Mouse (Mus musculus) MEL (cell line): Measurements from ENCODE around the gene Cgnl1. TPM values are rescaled to one million over a fixed set of nuclear protein-coding genes. Genes with fewer than 3 reads are reported as not detected.

Source experiments
- DNase-seq: peaks from one replicate; pipeline ENCODE4 v3.0.0; 2011; ENCODE audit warnings: low read depth, low spot score
- H3K27ac ChIP-seq: 2 replicates; pipeline ENCODE4 v1.5.1; 2012; ENCODE audit warnings: low read depth, mild to moderate bottlenecking, control low read depth, low read length, moderate library complexity; ENCODE audit not compliant: control insufficient read depth
- H3K27me3 ChIP-seq, 2 experiments: fragments of 150-350 bp in 1 of 2; sonication (generic) in 1 of 2; 2 replicates each; pipeline ENCODE4 v1.6.1; 2012; ENCODE audit warnings: low read length in 2 of 2, mild to moderate bottlenecking in 2 of 2, improper control_type of control experiment in 1 of 2, moderate library complexity in 1 of 2; ENCODE audit not compliant: insufficient read depth in 2 of 2, control insufficient read depth in 1 of 2
- H3K36me3 ChIP-seq, 2 experiments: 2 replicates each; pipeline ENCODE4 v1.6.1; 2012 to 2014; ENCODE audit warnings: low read length in 2 of 2, improper control_type of control experiment in 1 of 2, inconsistent platforms in 1 of 2, mild to moderate bottlenecking in 1 of 2; ENCODE audit not compliant: insufficient read depth in 2 of 2, control insufficient read depth in 1 of 2
- H3K4me1 ChIP-seq, 2 experiments: fragments of 150-350 bp in 1 of 2; sonication (generic) in 1 of 2; 2 replicates each; pipeline ENCODE4 v1.6.1; 2012; ENCODE audit warnings: low read length in 2 of 2, improper control_type of control experiment in 1 of 2, mild to moderate bottlenecking in 1 of 2; ENCODE audit not compliant: insufficient read depth in 2 of 2, control insufficient read depth in 1 of 2
- H3K4me3 ChIP-seq, 2 experiments: fragments of 150-350 bp in 1 of 2; sonication (generic) in 1 of 2; 2 replicates each; pipeline ENCODE4 v1.5.1; 2012; ENCODE audit warnings: low read depth in 2 of 2, low read length in 2 of 2, mild to moderate bottlenecking in 2 of 2, moderate library complexity in 2 of 2, control low read depth in 1 of 2, improper control_type of control experiment in 1 of 2; ENCODE audit not compliant: control insufficient read depth in 1 of 2, insufficient read depth in 1 of 2
- H3K79me2 ChIP-seq: 2 replicates; pipeline ENCODE4 v1.6.1; 2012; ENCODE audit warnings: mild to moderate bottlenecking, low read length, moderate library complexity; ENCODE audit not compliant: control insufficient read depth, poor library complexity, insufficient read depth
- H3K9ac ChIP-seq: 2 replicates; pipeline ENCODE4 v1.6.1; 2012; ENCODE audit warnings: low read depth, mild to moderate bottlenecking, control low read depth, low read length, moderate library complexity; ENCODE audit not compliant: control insufficient read depth, poor library complexity, severe bottlenecking
- H3K9me3 ChIP-seq: fragments of 150-350 bp; sonication (generic); replicated peaks from 2 replicates; pipeline ENCODE4 v1.6.1; 2012; ENCODE audit warnings: mild to moderate bottlenecking, low read length, improper control_type of control experiment, moderate library complexity; ENCODE audit not compliant: insufficient read depth
- BHLHE40 ChIP-seq: IDR thresholded peaks from 2 replicates; pipeline ENCODE4 v1.6.1; 2012; ENCODE audit warnings: low read depth, mild to moderate bottlenecking, inconsistent platforms, low read length, improper control_type of control experiment, borderline replicate concordance
- CHD1 ChIP-seq: IDR thresholded peaks from 2 replicates; pipeline ENCODE4 v1.6.1; 2012; ENCODE audit warnings: low read depth, mild to moderate bottlenecking, inconsistent platforms, low read length, improper control_type of control experiment
- CTCF ChIP-seq, 3 experiments: IDR thresholded peaks in 2 of 3; conservative IDR thresholded peaks in 1 of 3; 2 replicates each; pipeline ENCODE4 v1.5.1; 2011 to 2012; ENCODE audit warnings: low read length in 3 of 3, low read depth in 2 of 3, mild to moderate bottlenecking in 2 of 3, improper control_type of control experiment in 1 of 3, inconsistent platforms in 1 of 3, mixed read lengths in 1 of 3, moderate library complexity in 1 of 3; ENCODE audit not compliant: control insufficient read depth in 1 of 3, insufficient read depth in 1 of 3, poor library complexity in 1 of 3, severe bottlenecking in 1 of 3
- E2F4 ChIP-seq: IDR thresholded peaks from 2 replicates; pipeline ENCODE4 v1.6.1; 2011; ENCODE audit warnings: low read depth, low read length, improper control_type of control experiment, borderline replicate concordance
- ELF1 ChIP-seq: IDR thresholded peaks from 2 replicates; pipeline ENCODE4 v1.6.1; 2014; ENCODE audit warnings: low read depth, mild to moderate bottlenecking, inconsistent platforms, low read length, improper control_type of control experiment, moderate library complexity
- ETS1 ChIP-seq: IDR thresholded peaks from 2 replicates; pipeline ENCODE4 v1.6.1; 2012; ENCODE audit warnings: low read depth, mild to moderate bottlenecking, inconsistent platforms, low read length, improper control_type of control experiment, moderate library complexity
- GATA1 ChIP-seq: IDR thresholded peaks from 2 replicates; pipeline ENCODE4 v1.6.1; 2011; ENCODE audit warnings: low read depth, low read length, improper control_type of control experiment
- JUND ChIP-seq: IDR thresholded peaks from 2 replicates; pipeline ENCODE4 v1.6.1; 2011; ENCODE audit warnings: low read depth, mild to moderate bottlenecking, improper control_type of control experiment, low read length
- MAX ChIP-seq: IDR thresholded peaks from 2 replicates; pipeline ENCODE4 v1.6.1; 2011; ENCODE audit warnings: low read length, improper control_type of control experiment
- MEF2A ChIP-seq: IDR thresholded peaks from 2 replicates; pipeline ENCODE4 v1.6.1; 2014; ENCODE audit warnings: low read depth, mild to moderate bottlenecking, inconsistent platforms, low read length, improper control_type of control experiment; ENCODE audit not compliant: poor library complexity, insufficient replicate concordance, severe bottlenecking; ENCODE audit errors: extremely low read depth
- NRF1 ChIP-seq: IDR thresholded peaks from 2 replicates; pipeline ENCODE4 v1.6.1; 2014; ENCODE audit warnings: low read depth, mild to moderate bottlenecking, inconsistent platforms, low read length, improper control_type of control experiment, moderate library complexity; ENCODE audit not compliant: poor library complexity, insufficient read depth, severe bottlenecking
- POLR2AphosphoS2 ChIP-seq: IDR thresholded peaks from 2 replicates; pipeline ENCODE4 v1.6.1; 2011; ENCODE audit warnings: low read length, improper control_type of control experiment
- POLR2AphosphoS5 ChIP-seq: IDR thresholded peaks from 2 replicates; pipeline ENCODE4 v1.6.1; 2012; ENCODE audit warnings: low read depth, borderline replicate concordance, mild to moderate bottlenecking, inconsistent platforms, low read length, moderate library complexity, mixed read lengths
- SIN3A ChIP-seq: IDR thresholded peaks from 2 replicates; pipeline ENCODE4 v1.6.1; 2012; ENCODE audit warnings: low read length, improper control_type of control experiment, inconsistent platforms
- SMC3 ChIP-seq: IDR thresholded peaks from 2 replicates; pipeline ENCODE4 v1.6.1; 2011; ENCODE audit warnings: low read depth, low read length, improper control_type of control experiment
- UBTF ChIP-seq: IDR thresholded peaks from 2 replicates; pipeline ENCODE4 v1.6.1; 2012; ENCODE audit warnings: low read depth, mild to moderate bottlenecking, inconsistent platforms, low read length, improper control_type of control experiment, moderate library complexity, borderline replicate concordance; ENCODE audit not compliant: insufficient read depth
- USF1 ChIP-seq: IDR thresholded peaks from 2 replicates; pipeline ENCODE4 v1.6.1; 2014; ENCODE audit warnings: low read depth, mild to moderate bottlenecking, inconsistent platforms, low read length, improper control_type of control experiment, moderate library complexity
- ZC3H11A ChIP-seq: IDR thresholded peaks from 2 replicates; pipeline ENCODE4 v1.6.1; 2012; ENCODE audit warnings: low read depth, mild to moderate bottlenecking, inconsistent platforms, low read length, improper control_type of control experiment
- ZKSCAN1 ChIP-seq: IDR thresholded peaks from 2 replicates; pipeline ENCODE4 v1.6.1; 2012; ENCODE audit warnings: low read depth, mild to moderate bottlenecking, inconsistent platforms, low read length, improper control_type of control experiment, moderate library complexity
- polyA plus RNA-seq, 2 experiments: library from polyadenylated mRNA; stranded (reverse) in 1 of 2; unstranded in 1 of 2; fragments of >175 nt in 1 of 2; fragments of >200 nt in 1 of 2; gene quantifications; 2 replicates each; pipeline versions ENCODE4 v1.2.1 to v1.2.4; 2012; ENCODE audit warnings: low replicate concordance in 2 of 2, low read depth in 1 of 2; ENCODE audit not compliant: insufficient read length in 2 of 2, insufficient read depth in 1 of 2, missing spikeins in 1 of 2
- total RNA-seq: library from RNA; depleted of rRNA; stranded (reverse); fragments of 300-350 nt; gene quantifications from 2 replicates; pipeline ENCODE4 v1.2.3, GENCODE M21; 2012

The Cgnl1 gene
- total and polyA plus RNA-seq, 3 experiments, result 0.19 to 0.70 TPM; not detected in 1

GRCm38 (mm10) chr9:71599861-71600260 lies 171.5 kb downstream of the Cgnl1 start:
- no peak for DNase-seq
- Histone ChIP-seq H3K36me3 (no peaks in the 10 kb centered on the region), H3K4me3 (no peak overlapping the region)
- TF ChIP-seq MEF2A (no peak), ZKSCAN1 (no peak), POLR2AphosphoS5 (no peak), SMC3 (no peak), ELF1 (no peak), GATA1 (no peak), SIN3A (no peak), E2F4 (no peak), ZC3H11A (no peak), CTCF (IDR thresholded peaks at IDR 0.05 in 2 of 3, conservative IDR thresholded peaks at IDR 0.05 in 1 of 3; ENCODE audit: control insufficient read depth in 1 of 3, insufficient read depth in 1 of 3, low read depth in 2 of 3, low read length in 3 of 3, poor library complexity in 1 of 3, severe bottlenecking in 1 of 3) (no peak), USF1 (no peak), NRF1 (no peak), CHD1 (no peak), POLR2AphosphoS2 (no peak)
- TF ChIP-seq, all 39 proteins: peak for 0
- peaks cover 4 to 8% of the 10 kb centered on the region in 2 experiments; a peak in 3 of 4 replicates for H3K4me1 ChIP-seq
- no peaks in the 10 kb centered on the region for H3K79me2 ChIP-seq
- peaks cover 0 to 5% of the 10 kb centered on the region in 2 experiments; a peak in 3 of 4 replicates for H3K27me3 ChIP-seq
- H3K27ac ChIP-seq, result no peak overlapping the region
- H3K9me3 ChIP-seq, result no peaks in the 10 kb centered on the region
- H3K9ac ChIP-seq, result no peak overlapping the region

- Histone ChIP-seq H3K4me1 (peaks cover 4 to 8% of the 10 kb centered on the region in 2 experiments), H3K27me3 (peaks cover 3 to 5% of the 10 kb centered on the region in 2 experiments; a peak in 3 of 4 replicates), H3K9me3 (no peaks in the 10 kb centered on the region), H3K4me3 (no peak overlapping the region), H3K36me3 (no peaks in the 10 kb centered on the region), H3K27ac (no peak overlapping the region), H3K79me2 (no peaks in the 10 kb centered on the region), H3K9ac (no peak overlapping the region)
- no peak for DNase-seq
- no peak for TF ChIP-seq CTCF (IDR thresholded peaks at IDR 0.05 in 2 of 3, conservative IDR thresholded peaks at IDR 0.05 in 1 of 3; ENCODE audit: control insufficient read depth in 1 of 3, insufficient read depth in 1 of 3, low read depth in 2 of 3, low read length in 3 of 3, poor library complexity in 1 of 3, severe bottlenecking in 1 of 3)
- no peak for TF ChIP-seq UBTF
- TF ChIP-seq MAX, result no peak
- TF ChIP-seq ETS1, result no peak
- TF ChIP-seq ZC3H11A, result no peak
- no peak for TF ChIP-seq JUND
- TF ChIP-seq E2F4, result no peak
- TF ChIP-seq BHLHE40, result no peak
- no peak for TF ChIP-seq SMC3
Measured at GRCm38 (mm10) chr9:71596888-71597287, 174.5 kb downstream of the Cgnl1 start.
